Mouse (Mus musculus): ENCODE results near the gene Abhd16a.

DNA sequence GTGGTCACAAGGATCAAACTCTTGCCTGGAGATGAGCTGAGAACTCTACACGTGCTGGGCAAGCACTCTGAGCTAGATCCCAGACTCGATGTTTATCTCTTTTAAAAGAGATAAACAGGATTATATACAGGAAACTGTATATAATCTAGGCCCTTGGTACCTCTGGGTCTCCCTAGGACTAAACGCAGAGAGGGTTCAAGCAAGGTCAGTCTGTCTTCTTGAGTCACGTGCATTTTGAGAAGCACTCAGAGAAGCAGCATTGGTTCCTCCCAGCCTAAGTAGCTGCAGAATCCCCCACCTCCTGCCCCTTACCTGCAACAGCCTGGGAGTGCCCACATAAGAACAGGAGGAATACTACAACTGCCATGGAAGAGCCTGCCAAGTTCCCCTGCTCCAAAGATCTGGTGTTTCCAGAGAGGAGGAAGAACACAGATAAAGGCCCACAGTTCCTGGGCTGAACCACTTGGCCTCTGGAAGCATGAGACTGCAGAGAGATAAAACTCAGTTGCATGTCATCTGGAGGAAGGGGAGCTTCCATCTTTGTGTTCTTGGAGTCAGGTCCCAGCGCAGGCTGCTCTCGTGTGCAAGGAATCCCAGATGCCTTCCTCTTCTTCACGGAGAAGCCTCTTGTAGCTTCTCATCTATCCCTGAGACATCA is 3.7 kb upstream of the Abhd16a start, which contains the start of gene Ly6g6f:
- TF ChIP-seq POLR2A (IDR thresholded peaks at IDR 0.05; ENCODE audit: extremely low read depth, insufficient read depth, low read length) = no peak
- TF ChIP-seq CTCF (IDR thresholded peaks at IDR 0.05; ENCODE audit: extremely low read depth, insufficient read depth, low read length) = no peak
